Mouse (Mus musculus): ENCODE measurements at regions not wholly inside any gene's neighbourhood (a gene's known extent, or its start where the extent isn't known, plus 50 kb on each side); places are given as distances from the start of the nearest gene placed in this dataset.

DNA sequence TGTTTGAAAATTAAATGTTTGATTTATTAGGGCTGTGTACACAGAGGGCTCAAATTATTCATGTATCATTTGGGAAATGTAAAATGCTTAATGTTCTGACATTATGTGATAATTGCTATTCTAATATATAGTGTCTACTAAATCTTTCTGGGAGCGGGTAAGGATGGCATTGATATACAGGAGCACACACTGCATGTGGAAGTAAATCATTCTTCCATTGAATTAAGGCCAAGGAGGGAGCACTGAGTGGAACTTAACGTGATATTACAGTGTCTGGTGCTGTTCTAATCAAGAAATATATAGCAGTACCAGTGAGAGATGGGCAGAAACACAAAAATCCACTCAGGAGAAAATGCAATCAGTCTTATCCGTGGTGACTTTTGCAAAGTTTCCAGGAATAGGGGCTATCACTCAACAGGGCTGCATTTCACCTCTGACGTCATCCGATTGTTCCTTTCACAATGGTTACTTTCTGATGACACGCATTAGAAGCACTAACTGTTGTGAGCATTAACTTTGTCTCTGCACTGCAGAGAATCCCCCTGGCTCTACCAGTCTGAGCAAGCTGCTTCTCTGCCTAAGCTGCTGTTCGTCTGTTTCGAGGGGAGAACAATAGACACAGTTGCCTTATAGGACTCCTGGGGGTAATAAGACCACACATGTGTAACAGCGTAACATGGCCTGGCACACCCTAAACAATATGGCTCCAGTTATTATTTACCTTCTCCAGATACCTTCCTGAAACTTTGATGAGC is 85.0 kb upstream of the Iqcj start:
- DNase-seq (no peak), ATAC-seq (ENCODE audit: low FRiP score, low TSS enrichment) (no peak)
- 56% methylated on average over 9 of the region's 9 CpGs for WGBS
- no peak overlapping the region for H3K27ac ChIP-seq (replicated peaks; ENCODE audit: low read depth, low read length)
- no peaks in the 10 kb centered on the region for H3K4me1 ChIP-seq (ENCODE audit: control insufficient read depth, insufficient read depth, low read length)
- no peaks in the 10 kb centered on the region for H3K9me3 ChIP-seq (ENCODE audit: control insufficient read depth, low read length)
- H3K9ac ChIP-seq (replicated peaks; ENCODE audit: low read length), result no peak overlapping the region
- no peaks in the 10 kb centered on the region for H3K36me3 ChIP-seq (ENCODE audit: control insufficient read depth, insufficient read depth, low read length)
- no peak overlapping the region for H3K4me3 ChIP-seq (replicated peaks; ENCODE audit: low read depth, low read length)
- H3K4me2 ChIP-seq (ENCODE audit: low read length), result no peak overlapping the region
- no peaks in the 10 kb centered on the region for H3K27me3 ChIP-seq (ENCODE audit: control insufficient read depth, insufficient read depth, low read length)

DNA sequence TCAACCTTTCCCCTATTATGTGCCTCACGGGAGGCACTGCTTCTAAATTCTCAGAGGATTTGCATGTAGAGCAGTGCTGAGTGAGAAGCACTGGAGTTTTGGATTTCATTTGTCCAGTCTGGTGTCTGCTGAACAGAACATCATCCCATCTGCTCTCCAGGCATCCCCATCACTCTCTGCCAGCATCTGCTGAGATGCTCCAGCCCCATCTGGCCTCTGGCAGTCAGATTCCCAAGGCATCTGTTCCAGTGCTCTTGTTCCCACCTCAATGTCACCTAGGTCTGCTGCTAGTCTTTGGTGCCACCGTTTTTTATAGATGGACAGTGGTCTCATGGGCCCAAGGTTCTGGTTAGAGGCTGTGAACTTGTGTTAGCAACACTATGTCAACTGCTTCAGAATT is 63.9 kb upstream of the Iqcj start:
- no peak for ATAC-seq (ENCODE audit: low FRiP score, low TSS enrichment)
- H3K9me3 ChIP-seq (ENCODE audit: control insufficient read depth, low read length), result peaks cover 7% of the 10 kb centered on the region; the same call in 1 of the 2 replicates
- no peak for DNase-seq
- 75% methylated on average over 2 of the region's 2 CpGs for WGBS
- no peaks in the 10 kb centered on the region for H3K36me3 ChIP-seq (ENCODE audit: control insufficient read depth, insufficient read depth, low read length)
- H3K4me3 ChIP-seq (replicated peaks; ENCODE audit: low read depth, low read length), result no peak overlapping the region
- H3K27me3 ChIP-seq (ENCODE audit: control insufficient read depth, insufficient read depth, low read length), result no peaks in the 10 kb centered on the region
- H3K9ac ChIP-seq (replicated peaks; ENCODE audit: low read length), result no peak overlapping the region
- no peak overlapping the region for H3K4me2 ChIP-seq (ENCODE audit: low read length)
- no peak overlapping the region for H3K27ac ChIP-seq (replicated peaks; ENCODE audit: low read depth, low read length)
- no peaks in the 10 kb centered on the region for H3K4me1 ChIP-seq (ENCODE audit: control insufficient read depth, insufficient read depth, low read length)

DNA sequence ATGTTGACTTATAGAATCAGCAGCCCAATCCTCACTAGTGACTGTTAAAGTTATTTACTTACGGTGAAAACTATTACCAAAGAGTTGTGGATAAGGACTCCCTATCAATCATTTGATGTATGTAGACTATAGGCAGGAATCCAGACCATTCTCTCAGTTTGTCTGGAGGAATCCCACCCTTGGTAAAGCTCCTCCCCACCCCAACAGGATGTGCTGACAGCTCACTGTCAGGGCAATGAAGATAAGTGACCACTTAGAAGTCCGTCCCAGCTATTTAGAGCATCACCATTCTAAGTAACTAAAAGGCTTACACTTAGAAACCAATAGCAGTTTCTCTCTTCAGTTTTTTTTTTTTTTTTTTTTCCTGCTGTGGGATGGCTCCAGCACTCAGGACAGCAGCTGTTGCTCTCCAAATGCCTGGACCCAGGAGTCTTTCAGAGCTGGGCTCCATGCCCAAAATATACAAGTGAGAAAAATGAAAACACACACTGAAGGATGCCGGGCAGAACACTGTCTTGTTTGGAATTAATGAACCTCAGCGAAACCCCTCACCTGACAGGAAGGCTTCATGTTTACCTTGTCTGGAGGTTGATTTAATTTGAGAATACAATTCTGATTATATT is 58.9 kb upstream of the Iqcj start:
- Histone ChIP-seq H3K4me1 (ENCODE audit: control insufficient read depth, insufficient read depth, low read length) (no peaks in the 10 kb centered on the region), H3K4me2 (ENCODE audit: low read length) (no peak overlapping the region), H3K9me3 (ENCODE audit: control insufficient read depth, low read length) (no peaks in the 10 kb centered on the region), H3K4me3 (replicated peaks; ENCODE audit: low read depth, low read length) (no peak overlapping the region), H3K27ac (replicated peaks; ENCODE audit: low read depth, low read length) (no peak overlapping the region), H3K27me3 (ENCODE audit: control insufficient read depth, insufficient read depth, low read length) (no peaks in the 10 kb centered on the region), H3K36me3 (ENCODE audit: control insufficient read depth, insufficient read depth, low read length) (no peaks in the 10 kb centered on the region), H3K9ac (replicated peaks; ENCODE audit: low read length) (no peak overlapping the region)
- no peak for ATAC-seq (ENCODE audit: low FRiP score, low TSS enrichment)
- 76% methylated on average over 4 of the region's 4 CpGs for WGBS
- DNase-seq, result peak; percentile 47

Data from midbrain, embryonic 14.5 days (tissue).